Mouse (Mus musculus): ENCODE results near the gene Plekhg6. TPM values are rescaled to one million over a fixed set of nuclear protein-coding genes. Genes with fewer than 3 reads are reported as not detected.

Plekhg6 gene
- polyA plus RNA-seq, 1 experiment from 2014 or later, result 7.3 TPM

DNA sequence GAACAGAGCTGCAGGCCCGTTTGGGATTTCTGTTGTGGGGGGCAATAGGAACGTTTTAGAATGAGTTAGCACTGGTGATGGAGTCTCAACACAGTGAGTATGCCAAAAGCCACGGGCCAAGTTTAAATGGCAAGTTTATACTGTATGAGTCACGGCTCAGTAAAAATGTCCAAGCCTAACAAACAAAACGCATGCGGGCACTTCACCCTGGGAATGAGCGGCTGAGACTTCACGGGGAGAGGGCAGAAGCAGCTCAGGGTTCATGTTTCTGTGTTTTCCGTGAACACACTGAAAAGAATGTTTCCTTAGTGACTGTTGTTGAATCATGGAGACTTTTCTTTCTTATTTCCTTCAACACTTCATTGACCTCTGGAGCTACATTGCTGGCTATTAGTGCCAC lies 32.7 kb upstream of the Plekhg6 start:
- no peak overlapping the region for H3K4me3 ChIP-seq (replicated peaks)
- no peaks in the 10 kb centered on the region for H3K9me3 ChIP-seq
- H3K4me1 ChIP-seq (replicated peaks), result peaks cover 14% of the 10 kb centered on the region; the same call in 1 of the 2 replicates
- H3K4me2 ChIP-seq (replicated peaks), result no peak overlapping the region
- no peaks in the 10 kb centered on the region for H3K36me3 ChIP-seq
- no peak overlapping the region for H3K9ac ChIP-seq
- no peak overlapping the region for H3K27ac ChIP-seq
- WGBS, result 65% methylated on average over 9 of the region's 9 CpGs
- ATAC-seq, result no peak
- H3K27me3 ChIP-seq (replicated peaks), result 0 out of 2 replicates have a peak, but pooled peaks cover 2% of the 10 kb centered on the region

DNA sequence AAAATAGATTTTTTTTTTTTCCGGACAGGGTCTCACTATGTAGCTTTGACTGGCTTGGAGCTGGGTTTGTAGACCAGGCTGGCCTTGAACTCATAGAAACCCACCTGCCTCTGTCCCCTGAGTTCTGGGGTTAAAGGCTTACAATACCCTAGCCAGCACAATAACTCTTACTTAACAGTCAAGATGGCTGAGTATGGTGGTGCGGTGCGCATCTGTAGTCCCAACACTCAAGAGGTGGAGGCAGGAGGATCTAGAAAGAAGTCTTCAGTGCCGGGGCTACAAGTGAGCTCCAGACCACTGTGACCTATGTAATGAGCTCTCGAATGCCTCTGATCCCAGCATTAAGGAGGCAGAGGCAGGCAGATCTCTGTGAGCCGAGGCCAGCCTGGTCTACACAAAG lies 31.1 kb upstream of the Plekhg6 start:
- Histone ChIP-seq H3K4me2 (replicated peaks) (no peak overlapping the region), H3K27me3 (replicated peaks) (no peaks in the 10 kb centered on the region), H3K4me1 (replicated peaks) (peaks cover 14% of the 10 kb centered on the region; the same call in 1 of the 2 replicates), H3K27ac (no peak overlapping the region), H3K4me3 (replicated peaks) (no peak overlapping the region), H3K9me3 (no peaks in the 10 kb centered on the region), H3K9ac (no peak overlapping the region), H3K36me3 (no peaks in the 10 kb centered on the region)
- ATAC-seq, result no peak
- WGBS, result 93% methylated on average over 6 of the region's 6 CpGs

DNA sequence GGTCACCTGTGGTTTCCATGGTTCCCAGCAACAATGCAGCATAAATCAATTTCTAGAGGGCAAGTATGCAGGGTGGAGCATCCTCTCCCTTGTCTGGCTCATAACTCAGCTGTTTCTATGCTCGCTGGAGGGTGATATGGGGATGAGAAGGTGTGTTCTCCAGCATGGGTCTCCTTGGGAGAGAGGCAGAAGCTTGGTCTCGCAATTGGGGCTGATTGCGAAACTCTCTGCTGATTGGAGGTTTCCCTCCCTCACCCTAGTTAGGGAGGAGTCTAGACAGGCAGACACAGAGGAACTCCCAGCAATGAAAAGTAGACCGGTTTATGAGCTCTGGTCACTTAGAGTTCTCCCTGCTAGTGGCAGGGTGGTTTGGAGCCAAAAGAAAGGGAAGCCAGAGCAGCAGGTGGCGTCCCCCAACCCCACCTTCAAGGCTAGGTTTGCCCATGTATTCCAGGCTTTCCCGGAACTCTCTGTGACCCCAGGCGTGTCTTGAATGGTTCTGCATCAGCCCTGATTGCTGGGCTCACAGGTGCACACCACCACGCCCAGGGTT lies 30.5 kb upstream of the Plekhg6 start:
- H3K27ac ChIP-seq, result no peak overlapping the region
- 42% methylated on average over 8 of the region's 8 CpGs for WGBS
- no peaks in the 10 kb centered on the region for H3K27me3 ChIP-seq (replicated peaks)
- peaks cover 14% of the 10 kb centered on the region; the same call in 1 of the 2 replicates for H3K4me1 ChIP-seq (replicated peaks)
- H3K9me3 ChIP-seq, result no peaks in the 10 kb centered on the region
- H3K36me3 ChIP-seq, result no peaks in the 10 kb centered on the region
- peak overlapping the region; percentile 43 for H3K4me2 ChIP-seq (replicated peaks)
- ATAC-seq, result peak; percentile 88
- no peak overlapping the region for H3K4me3 ChIP-seq (replicated peaks)
- no peak overlapping the region for H3K9ac ChIP-seq

DNA sequence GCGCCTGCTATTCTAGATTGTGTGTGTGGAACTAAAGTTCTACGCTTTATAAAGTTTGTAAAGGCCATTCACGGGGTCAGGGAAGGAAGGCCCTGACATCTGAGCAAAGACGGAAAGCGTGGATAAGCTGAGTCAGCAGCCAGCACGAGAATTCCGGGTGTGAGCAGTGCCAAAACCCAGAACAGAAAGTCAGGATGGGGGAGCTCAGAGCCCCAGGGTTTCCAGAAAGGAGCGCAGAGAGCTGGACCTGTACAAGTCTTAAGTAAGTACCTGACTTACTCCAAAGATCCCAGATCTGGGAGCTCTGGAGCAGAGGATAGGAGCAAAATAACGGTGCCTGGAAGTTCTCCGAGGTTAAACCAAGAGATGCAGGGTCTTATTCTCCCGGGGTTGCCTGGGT lies 30.0 kb upstream of the Plekhg6 start:
- ATAC-seq, result no peak; the same call in 1 of the 2 replicates
- Histone ChIP-seq H3K9ac (no peak overlapping the region), H3K9me3 (no peaks in the 10 kb centered on the region), H3K27ac (no peak overlapping the region), H3K4me2 (replicated peaks) (no peak overlapping the region), H3K4me3 (replicated peaks) (no peak overlapping the region), H3K27me3 (replicated peaks) (no peaks in the 10 kb centered on the region), H3K36me3 (no peaks in the 10 kb centered on the region), H3K4me1 (replicated peaks) (peaks cover 14% of the 10 kb centered on the region; the same call in 1 of the 2 replicates)
- whole genome bisulfite sequencing, result 58% methylated on average over 11 of the region's 11 CpGs

DNA sequence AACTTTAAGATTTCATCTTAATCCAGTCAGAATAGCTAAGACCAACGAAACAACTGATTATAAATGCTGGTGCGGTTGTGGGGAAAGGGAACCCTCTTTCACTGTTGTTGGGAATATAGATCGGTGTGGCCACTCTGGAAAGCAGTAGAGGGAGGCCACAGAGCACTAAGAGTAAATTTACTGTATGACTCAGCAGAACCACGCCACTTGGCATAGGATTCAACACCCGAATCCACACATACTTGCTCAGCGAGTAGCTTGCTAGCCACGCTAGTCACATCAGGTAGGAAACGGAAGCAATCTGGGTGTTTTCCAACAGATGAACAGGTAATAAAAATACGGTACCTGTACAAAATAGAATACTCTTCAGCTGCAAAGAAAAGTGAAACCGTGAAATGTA lies 27.1 kb upstream of the Plekhg6 start:
- Histone ChIP-seq H3K36me3 (no peaks in the 10 kb centered on the region), H3K27ac (no peak overlapping the region), H3K4me2 (replicated peaks) (no peak overlapping the region), H3K4me1 (replicated peaks) (peaks cover 11% of the 10 kb centered on the region; the same call in 1 of the 2 replicates), H3K9ac (no peak overlapping the region), H3K27me3 (replicated peaks) (no peaks in the 10 kb centered on the region), H3K9me3 (no peaks in the 10 kb centered on the region), H3K4me3 (replicated peaks) (no peak overlapping the region)
- ATAC-seq, result no peak
- 91% methylated on average over 10 of the region's 10 CpGs for WGBS

DNA sequence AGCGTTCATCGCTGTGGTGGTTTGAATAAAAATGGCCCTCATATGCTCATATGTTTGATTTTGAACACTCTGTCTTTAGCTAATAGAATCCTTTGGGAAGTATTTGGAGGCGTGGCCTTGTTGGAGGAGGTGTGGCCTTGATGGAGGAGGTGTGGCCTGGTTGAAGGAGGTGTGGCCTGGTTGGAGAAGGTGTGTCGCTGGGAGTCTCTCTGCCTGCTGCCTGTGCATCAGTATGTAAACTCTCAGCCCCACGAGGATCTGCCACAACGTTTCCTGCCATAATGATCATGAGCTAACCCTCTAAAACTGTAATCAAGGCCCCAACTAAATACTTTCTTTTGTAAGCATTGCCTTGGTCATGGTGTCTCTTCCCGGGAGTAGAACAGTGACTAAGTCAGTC lies 26.6 kb upstream of the Plekhg6 start:
- Histone ChIP-seq H3K27me3 (replicated peaks) (no peaks in the 10 kb centered on the region), H3K4me2 (replicated peaks) (no peak overlapping the region), H3K27ac (no peak overlapping the region), H3K4me1 (replicated peaks) (peaks cover 11% of the 10 kb centered on the region; the same call in 1 of the 2 replicates), H3K9ac (no peak overlapping the region), H3K36me3 (no peaks in the 10 kb centered on the region), H3K9me3 (no peaks in the 10 kb centered on the region), H3K4me3 (replicated peaks) (no peak overlapping the region)
- 76% methylated on average over 7 of the region's 7 CpGs for WGBS
- no peak for ATAC-seq

DNA sequence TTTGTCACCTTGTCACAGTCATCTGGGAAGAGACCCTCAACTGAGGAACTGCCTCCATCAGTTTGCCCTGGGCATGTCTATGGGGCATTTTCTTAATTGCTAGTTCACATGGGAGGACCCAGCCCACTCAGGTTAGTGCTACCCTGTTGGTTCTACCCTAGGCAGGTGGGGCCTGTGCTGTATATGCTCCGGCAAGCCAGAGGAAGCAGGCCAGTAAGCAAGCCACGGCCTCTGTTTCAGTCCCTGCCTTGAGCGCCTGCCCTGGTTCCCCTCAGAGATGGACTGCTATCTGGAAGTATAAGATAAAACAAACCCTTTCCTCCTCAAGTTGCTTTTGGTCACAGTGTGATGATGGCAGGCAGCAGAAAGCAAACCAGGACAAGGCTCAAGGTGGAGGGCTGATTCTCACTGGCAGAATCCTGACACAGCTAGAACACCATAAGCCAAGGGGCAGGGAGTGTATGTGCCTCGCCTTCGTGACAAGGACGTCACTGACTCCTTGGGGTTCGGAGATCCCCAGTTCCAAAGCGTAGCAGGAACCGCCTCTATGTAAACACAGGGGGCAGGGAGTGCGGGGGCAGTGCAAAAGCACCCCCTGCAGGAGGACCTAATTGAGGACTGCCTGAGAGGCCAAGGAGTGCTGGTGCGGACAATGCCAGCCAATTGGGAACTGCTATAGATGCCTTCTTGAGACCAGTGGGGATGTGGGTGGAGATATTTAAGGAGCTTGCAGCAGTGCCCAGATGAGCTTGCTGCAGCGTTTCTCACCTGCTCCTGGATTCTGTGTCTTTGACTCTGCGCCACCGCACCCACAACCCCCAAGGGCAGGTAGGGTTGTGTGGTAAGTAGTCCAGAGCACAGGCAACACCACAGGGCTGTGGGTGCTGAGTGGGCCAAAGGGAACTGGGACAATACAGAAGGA lies 25.1 kb upstream of the Plekhg6 start:
- peaks cover 1% of the 10 kb centered on the region; the same call in 1 of the 2 replicates for H3K4me1 ChIP-seq (replicated peaks)
- 57% methylated on average over 14 of the region's 14 CpGs for WGBS
- H3K27me3 ChIP-seq (replicated peaks), result no peaks in the 10 kb centered on the region
- no peak overlapping the region for H3K4me3 ChIP-seq (replicated peaks)
- H3K9ac ChIP-seq, result no peak overlapping the region
- ATAC-seq, result no peak
- no peak overlapping the region for H3K4me2 ChIP-seq (replicated peaks)
- H3K36me3 ChIP-seq, result no peaks in the 10 kb centered on the region
- no peaks in the 10 kb centered on the region for H3K9me3 ChIP-seq
- no peak overlapping the region for H3K27ac ChIP-seq

DNA sequence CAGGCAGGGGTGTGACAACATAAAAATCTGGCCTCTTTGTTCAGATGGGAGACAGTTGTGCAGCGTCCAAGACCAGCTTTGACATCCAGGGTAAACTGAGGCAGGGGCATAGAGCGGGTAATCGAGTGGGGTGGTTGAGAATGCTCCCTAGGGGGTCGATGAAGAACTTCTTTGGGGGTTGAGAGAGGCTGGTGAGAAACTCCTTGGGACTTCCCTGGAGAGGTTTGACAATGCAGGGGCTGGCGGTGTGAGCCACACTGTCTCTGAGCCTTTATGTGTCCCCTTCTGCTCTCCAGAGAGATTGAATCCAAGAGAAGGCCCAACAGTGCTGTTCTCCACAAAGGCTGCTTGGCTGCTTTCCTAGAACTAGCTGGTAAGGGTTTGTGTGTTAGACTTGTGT lies 9.3 kb upstream of the Plekhg6 start:
- 92% methylated on average over 5 of the region's 5 CpGs for WGBS
- no peaks in the 10 kb centered on the region for H3K27me3 ChIP-seq (replicated peaks)
- no peak overlapping the region for H3K4me3 ChIP-seq (replicated peaks)
- H3K9ac ChIP-seq, result no peak overlapping the region
- H3K9me3 ChIP-seq, result no peaks in the 10 kb centered on the region
- H3K4me2 ChIP-seq (replicated peaks), result no peak overlapping the region
- H3K4me1 ChIP-seq (replicated peaks), result 0 out of 2 replicates have a peak, but pooled peaks cover 3% of the 10 kb centered on the region
- no peak overlapping the region for H3K27ac ChIP-seq
- ATAC-seq, result no peak
- no peaks in the 10 kb centered on the region for H3K36me3 ChIP-seq

DNA sequence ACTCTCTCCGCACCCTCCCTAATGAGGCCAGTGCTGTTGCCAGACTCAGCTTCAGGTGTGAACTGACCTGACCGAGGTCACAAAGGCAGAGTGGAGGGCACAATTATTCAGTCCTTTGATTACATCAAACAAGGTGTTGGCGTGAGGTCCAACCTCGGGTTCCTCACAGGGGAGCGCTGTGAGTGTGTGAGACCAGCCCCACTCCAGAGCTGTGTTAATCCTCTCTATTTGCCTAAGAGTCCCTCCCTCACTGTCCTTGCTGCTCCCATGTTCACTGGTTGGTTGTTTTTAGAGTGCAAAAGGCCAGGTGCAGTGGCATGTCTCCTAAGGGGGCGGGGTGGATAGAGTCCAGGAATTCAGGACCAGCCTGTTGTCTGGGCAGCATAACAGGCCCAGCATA lies 5.5 kb upstream of the Plekhg6 start:
- peaks cover 3% of the 10 kb centered on the region; the same call in 1 of the 2 replicates for H3K4me1 ChIP-seq (replicated peaks)
- peaks cover 5% of the 10 kb centered on the region; the same call in 1 of the 2 replicates for H3K27me3 ChIP-seq (replicated peaks)
- no peaks in the 10 kb centered on the region for H3K9me3 ChIP-seq
- H3K27ac ChIP-seq, result 0 out of 2 replicates have a peak overlapping the region, but pooled peaks have one; percentile 27
- H3K4me3 ChIP-seq (replicated peaks), result no peak overlapping the region
- peak; percentile 57 for ATAC-seq
- no peak overlapping the region for H3K9ac ChIP-seq
- WGBS, result 38% methylated on average over 6 of the region's 6 CpGs
- no peaks in the 10 kb centered on the region for H3K36me3 ChIP-seq
- H3K4me2 ChIP-seq (replicated peaks), result no peak overlapping the region

DNA sequence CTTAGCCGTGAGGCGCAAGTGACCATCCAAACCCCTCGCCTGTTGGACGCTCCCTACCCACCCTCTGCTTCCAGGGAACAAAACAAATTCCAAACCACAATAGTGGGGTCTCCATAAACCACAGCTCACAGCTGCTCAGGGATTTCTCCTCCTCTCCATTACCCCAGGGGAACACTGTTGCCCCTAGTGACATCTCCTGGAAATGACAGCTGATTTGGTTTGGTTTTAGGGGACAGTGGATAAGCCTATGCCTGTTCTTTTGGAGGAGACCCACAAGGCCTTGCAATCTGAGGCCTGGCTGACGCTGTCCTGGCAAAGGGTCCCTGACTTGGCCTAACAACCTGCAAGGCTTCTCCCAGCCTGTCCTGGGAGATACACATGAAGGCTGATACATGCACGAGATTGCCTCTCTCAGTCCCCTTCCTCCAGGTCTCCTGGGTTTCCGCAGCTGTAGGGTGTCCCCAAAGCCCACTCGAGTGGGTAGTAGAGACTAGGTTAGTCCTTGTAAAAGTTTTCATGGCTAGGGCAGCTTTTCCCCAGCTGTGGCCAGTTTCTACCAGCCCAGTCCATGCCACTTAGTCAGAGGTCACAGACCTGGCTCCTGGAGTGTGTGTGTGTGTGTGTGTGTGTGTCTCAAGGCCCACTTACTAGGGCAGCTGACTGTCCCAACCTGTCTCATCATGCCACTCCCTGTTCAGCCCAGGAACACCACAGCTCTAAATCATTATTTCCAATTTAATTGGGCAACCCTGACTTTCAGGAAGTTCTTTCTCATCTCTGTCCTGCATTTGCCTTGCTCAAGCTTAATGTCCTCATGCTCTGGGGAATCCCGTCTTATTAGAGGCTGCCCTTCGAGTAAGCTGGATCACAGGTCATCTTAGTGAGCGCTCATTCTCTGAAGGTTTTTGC lies 4.7 kb upstream of the Plekhg6 start:
- Histone ChIP-seq H3K27me3 (replicated peaks) (peaks cover 13% of the 10 kb centered on the region), H3K4me1 (replicated peaks) (peaks cover 7% of the 10 kb centered on the region), H3K27ac (0 out of 2 replicates have a peak overlapping the region, but pooled peaks have one; percentile 27), H3K36me3 (no peaks in the 10 kb centered on the region), H3K9me3 (no peaks in the 10 kb centered on the region), H3K4me2 (replicated peaks) (no peak overlapping the region), H3K9ac (no peak overlapping the region), H3K4me3 (replicated peaks) (no peak overlapping the region)
- 68% methylated on average over 11 of the region's 11 CpGs for WGBS
- no peak for ATAC-seq

DNA sequence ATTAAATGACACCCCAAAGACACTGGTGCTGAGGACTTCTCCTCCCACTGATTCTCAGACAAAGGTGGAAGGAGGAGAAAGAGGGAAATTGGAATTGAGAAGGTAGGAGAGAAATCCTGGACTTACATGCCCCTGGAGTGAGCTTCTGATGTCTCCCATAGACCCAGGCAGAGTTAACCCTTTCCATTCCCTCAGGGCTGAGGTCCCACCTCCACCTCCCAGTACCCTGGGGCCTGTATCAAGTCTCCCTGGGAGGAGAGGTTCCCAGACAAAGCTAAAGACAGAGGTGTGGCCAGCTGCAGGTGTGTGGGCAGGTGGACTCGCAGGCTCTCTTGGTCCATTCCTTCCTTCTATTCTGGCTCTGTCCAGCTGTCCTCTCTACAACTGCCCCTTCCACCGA lies 1.4 kb upstream of the Plekhg6 start:
- Histone ChIP-seq H3K27ac (no peak overlapping the region), H3K4me3 (replicated peaks) (no peak overlapping the region), H3K36me3 (no peaks in the 10 kb centered on the region), H3K27me3 (replicated peaks) (peaks cover 15% of the 10 kb centered on the region), H3K9ac (no peak overlapping the region), H3K9me3 (no peaks in the 10 kb centered on the region), H3K4me1 (replicated peaks) (peaks cover 32% of the 10 kb centered on the region), H3K4me2 (replicated peaks) (no peak overlapping the region)
- WGBS, result 63% methylated on average over 2 of the region's 2 CpGs
- ATAC-seq, result no peak

DNA sequence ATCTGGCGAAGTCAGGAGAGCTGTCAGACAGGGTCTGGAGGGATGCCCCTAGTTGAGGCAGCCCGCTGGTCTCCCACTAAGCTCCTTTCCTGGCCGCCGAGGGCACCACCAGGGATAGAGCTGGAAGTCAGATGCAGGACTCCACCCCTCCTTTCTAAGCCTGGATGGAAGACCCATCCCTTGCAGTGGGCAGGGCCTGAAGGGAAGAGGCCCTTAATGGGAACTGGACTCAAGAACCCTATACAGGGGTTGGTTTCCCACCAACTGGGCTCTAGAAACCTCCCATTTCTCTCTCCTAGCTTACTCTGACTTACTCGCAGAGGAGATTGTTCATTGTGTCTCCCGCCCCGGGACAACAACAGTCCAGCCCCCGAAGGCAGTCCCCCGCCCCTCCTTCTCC lies 812 bp downstream of the Plekhg6 start:
- Histone ChIP-seq H3K9me3 (no peaks in the 10 kb centered on the region), H3K4me3 (replicated peaks) (peak overlapping the region; percentile 50), H3K4me2 (replicated peaks) (peak overlapping the region; percentile 88), H3K27ac (no peak overlapping the region), H3K9ac (peak overlapping the region; percentile 54; the same call in 1 of the 2 replicates), H3K4me1 (replicated peaks) (peaks cover 29% of the 10 kb centered on the region), H3K36me3 (no peaks in the 10 kb centered on the region), H3K27me3 (replicated peaks) (peaks cover 15% of the 10 kb centered on the region)
- ATAC-seq, result peak; percentile 29
- WGBS, result 10% methylated on average over 9 of the region's 9 CpGs

Data from intestine, embryonic 15.5 days (tissue).